Mouse (Mus musculus) stomach, postnatal 0 days (tissue): ENCODE measurements at regions not wholly inside any gene's neighbourhood (a gene's known extent, or its start where the extent isn't known, plus 50 kb on each side); places are given as distances from the start of the nearest gene placed in this dataset.

Experiments used
- CTCF ChIP-seq: IDR thresholded peaks from 2 replicates; pipeline ENCODE4 v1.5.1; 2016; ENCODE audit warnings: antibody characterized with exemption, low read depth, mild to moderate bottlenecking, moderate library complexity
- EP300 ChIP-seq: optimal IDR thresholded peaks from 2 replicates; pipeline ENCODE3; 2016; ENCODE audit warnings: antibody characterized with exemption

DNA sequence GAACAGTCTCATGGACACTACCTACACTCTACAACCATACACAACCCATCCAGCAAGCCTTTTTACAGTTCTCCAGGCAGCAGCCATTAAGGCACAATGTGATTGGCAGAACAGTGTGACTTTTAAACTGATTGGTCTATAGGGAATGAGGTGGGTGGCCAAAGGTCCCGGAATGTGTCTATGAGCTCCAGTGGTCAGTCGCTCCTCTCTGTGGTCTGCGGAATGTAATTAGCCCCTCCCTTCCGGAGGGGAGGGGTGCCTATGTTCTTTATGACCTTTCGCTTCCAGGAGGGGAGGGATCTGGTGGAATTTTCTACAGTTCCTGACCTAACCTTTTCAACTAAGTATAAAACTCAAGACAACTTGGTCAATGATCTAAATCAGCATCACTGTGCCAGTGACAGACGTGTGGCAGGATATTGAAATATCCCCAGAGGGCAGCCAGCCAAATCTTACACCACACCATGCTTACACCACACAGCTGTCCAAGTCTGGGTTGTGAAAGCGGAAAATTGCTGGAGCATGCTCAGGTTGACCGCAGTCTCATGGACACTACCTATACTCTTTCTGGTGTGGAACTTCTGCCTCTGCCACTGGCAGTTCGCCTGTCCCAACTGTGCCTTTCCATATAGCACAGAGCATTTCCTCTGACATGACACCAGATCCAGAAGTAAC lies 84.4 kb upstream of the Col5a2 start:
- no peak for TF ChIP-seq EP300
- TF ChIP-seq CTCF, result no peak
